In genomic region chr4:82536435-82537278, GRCm38 (mm10) we compare ENCODE assay signal across 8 mouse cellular contexts.
A peak's percentile ranks its signal among the peaks of the same experiment; 100 is the strongest.
DNase-seq lines count a peak whose midpoint lies in the region; ATAC-seq lines count a peak whose summit lies in the region.

No protein-coding gene starts in this region.

- H3K4me2 ChIP-seq in kidney, embryonic 14.5 days (replicated peaks; ENCODE audit: low read depth, low read length) = peak overlapping the region; percentile 69
- H3K4me2 ChIP-seq in midbrain, embryonic 16.5 days (ENCODE audit: low read length) = peak overlapping the region; percentile 58

- DNase-seq in kidney, adult 18-20 months = peak; percentile 24
- DNase-seq in kidney, postnatal 25 days = no peak
- peak; percentile 46 for DNase-seq in cerebellum, adult 11-12 months
- peak; percentile 34 for DNase-seq in forelimb bud, embryonic 11.5 days (ENCODE audit: low read depth, low spot score)
- no peak for DNase-seq in thymus, postnatal 10 days (ENCODE audit: low spot score in 2 of 2)

- peak overlapping the region; percentile 32; the same call in 1 of the 2 replicates for H3K27ac ChIP-seq in kidney, embryonic 14.5 days (ENCODE audit: low read depth, low read length)
- H3K27ac ChIP-seq in midbrain, embryonic 16.5 days (ENCODE audit: low read length) = peak overlapping the region; percentile 53

- peak overlapping the region; percentile 54 for H3K9ac ChIP-seq in kidney, embryonic 14.5 days (ENCODE audit: low read depth, low read length)
- peak overlapping the region; percentile 31 for H3K9ac ChIP-seq in midbrain, embryonic 16.5 days (ENCODE audit: low read depth, low read length)

- no peaks in the 10 kb centered on the region for H3K9me3 ChIP-seq in kidney, embryonic 14.5 days (ENCODE audit: control insufficient read depth, low read length)
- H3K9me3 ChIP-seq in midbrain, embryonic 16.5 days (replicated peaks; ENCODE audit: control insufficient read depth, low read length, poor library complexity, severe bottlenecking) = no peaks in the 10 kb centered on the region

- ATAC-seq in kidney, embryonic 14.5 days (ENCODE audit: low FRiP score, low TSS enrichment) = no peak
- no peak for ATAC-seq in midbrain, embryonic 16.5 days
- no peak for ATAC-seq in granulocyte monocyte progenitor cell, adult 5-6 weeks (replicated peaks; ENCODE audit: poor library complexity, severe bottlenecking)

- 4% methylated on average over 36 of the region's 36 CpGs for WGBS in kidney, embryonic 14.5 days
- 6% methylated on average over 36 of the region's 36 CpGs for WGBS in midbrain, embryonic 16.5 days

- H3K27me3 ChIP-seq in kidney, embryonic 14.5 days (ENCODE audit: control insufficient read depth, insufficient read depth, low read length) = peaks cover 46% of the 10 kb centered on the region
- H3K27me3 ChIP-seq in midbrain, embryonic 16.5 days (ENCODE audit: control insufficient read depth, insufficient read depth, low read depth, low read length) = peaks cover 6% of the 10 kb centered on the region; the same call in 1 of the 2 replicates

- H3K4me3 ChIP-seq in kidney, embryonic 14.5 days (ENCODE audit: low read length) = peak overlapping the region; percentile 34
- peak overlapping the region; percentile 31 for H3K4me3 ChIP-seq in midbrain, embryonic 16.5 days (ENCODE audit: low read depth, low read length)

- H3K36me3 ChIP-seq in kidney, embryonic 14.5 days (ENCODE audit: control insufficient read depth, insufficient read depth, low read length) = no peaks in the 10 kb centered on the region
- H3K36me3 ChIP-seq in midbrain, embryonic 16.5 days (ENCODE audit: control insufficient read depth, insufficient read depth, low read length) = no peaks in the 10 kb centered on the region

- H3K4me1 ChIP-seq in kidney, embryonic 14.5 days (ENCODE audit: control insufficient read depth, insufficient read depth, low read length) = peaks cover 4% of the 10 kb centered on the region; the same call in 1 of the 2 replicates
- peaks cover 10% of the 10 kb centered on the region for H3K4me1 ChIP-seq in midbrain, embryonic 16.5 days (ENCODE audit: control insufficient read depth, insufficient read depth, low read length)

Comparison
In these comparisons a context has a peak if more than half of its experiments do, and no peak if none do; other contexts are left out.
1. DNase-seq: peak in kidney, adult 18-20 months (single experiment), cerebellum, adult 11-12 months (single experiment) and forelimb bud, embryonic 11.5 days (single experiment); none in kidney, postnatal 25 days (0 of 2) and thymus, postnatal 10 days (0 of 2).